23 mouse cellular contexts compared by ENCODE assay signal in genomic region chr2:57407414-57408019, GRCm38 (mm10).
DNase-seq lines count a peak whose midpoint lies in the region; ATAC-seq and TF ChIP-seq lines count a peak whose summit lies in the region.
"Had no signal": no experiment of that assay in that cellular context is flagged by ENCODE, and none has a peak within 500 bp of the region (broad histone marks: within the 10 kb centered on the region; RNA-seq: fewer than 3 reads in every experiment).

No protein-coding gene starts in this region.

- 66% methylated on average over 4 of the region's 4 CpGs for WGBS in liver, embryonic 12.5 days (ENCODE audit: insufficient replicate concordance)

- no peaks in the 10 kb centered on the region for H3K27me3 ChIP-seq in liver, embryonic 12.5 days (replicated peaks)
- H3K27me3 ChIP-seq: embryonic facial prominence, embryonic 13.5 days; hindbrain, embryonic 15.5 days; liver, embryonic 13.5 days had no signal

- no peak overlapping the region for H3K4me2 ChIP-seq in liver, embryonic 12.5 days
- H3K4me2 ChIP-seq: embryonic facial prominence, embryonic 13.5 days; hindbrain, embryonic 15.5 days; liver, embryonic 13.5 days; midbrain, embryonic 11.5 days had no signal

- TF ChIP-seq POLR2A in bone marrow macrophage, adult 2 months (IDR thresholded peaks at IDR 0.05; ENCODE audit: borderline replicate concordance, low read depth, low read length) = no peak

- peak; percentile 30 for DNase-seq in 3T3-L1 (ENCODE audit: low read depth, low spot score)
- peak; percentile 19 for DNase-seq in CD4-positive, CD25-positive, alpha-beta regulatory T cell, adult 2 months (ENCODE audit: low read depth, low spot score)
- no peak for DNase-seq in adrenal gland, adult (ENCODE audit: inconsistent age in 2 of 2, low spot score in 1 of 2)
- DNase-seq in adrenal gland, adult 8-10 months = no peak
- no peak for DNase-seq in left cerebral cortex, postnatal 36 days (ENCODE audit: low spot score in 2 of 2)
- DNase-seq: adrenal gland, postnatal 10 days; gastrocnemius, postnatal 25 days; heart, postnatal 10 days; kidney, adult 11 months; kidney, postnatal 10 days; liver, embryonic 13.5 days; spleen, adult 18-20 months; thymus, postnatal 36 days had no signal

- intact Hi-C loops in left cerebral cortex, postnatal 36 days (cut with DNase I) = no loop called here

- H3K27ac ChIP-seq in bone marrow macrophage, adult 2 months (ENCODE audit: insufficient read depth, low read depth, low read length) = no peak overlapping the region
- H3K27ac ChIP-seq in liver, embryonic 12.5 days = no peak overlapping the region
- H3K27ac ChIP-seq: embryonic facial prominence, embryonic 13.5 days; heart, embryonic 10.5 days; hindbrain, embryonic 15.5 days; layer of hippocampus, adult 2 months; left cerebral cortex, adult 2 months; liver, embryonic 13.5 days had no signal

- no peak for TF ChIP-seq CTCF in bone marrow macrophage, adult 2 months (IDR thresholded peaks at IDR 0.05; ENCODE audit: low read depth, low read length)

- H3K4me1 ChIP-seq in bone marrow macrophage, adult 2 months (ENCODE audit: control insufficient read depth, insufficient read depth, low read length) = peaks cover 2% of the 10 kb centered on the region; the same call in 1 of the 2 replicates
- H3K4me1 ChIP-seq in liver, embryonic 12.5 days = no peaks in the 10 kb centered on the region
- H3K4me1 ChIP-seq: embryonic facial prominence, embryonic 13.5 days; heart, embryonic 10.5 days; hindbrain, embryonic 15.5 days; liver, embryonic 13.5 days had no signal

- H3K36me3 ChIP-seq in liver, embryonic 12.5 days = no peaks in the 10 kb centered on the region
- H3K36me3 ChIP-seq: embryonic facial prominence, embryonic 13.5 days; heart, embryonic 10.5 days; hindbrain, embryonic 15.5 days; liver, embryonic 13.5 days had no signal

- no peak overlapping the region for H3K9ac ChIP-seq in liver, embryonic 12.5 days
- H3K9ac ChIP-seq: embryonic facial prominence, embryonic 13.5 days; hindbrain, embryonic 15.5 days; liver, embryonic 13.5 days had no signal

- peak; percentile 72 for ATAC-seq in megakaryocyte, adult 5-6 weeks (ENCODE audit: poor library complexity, severe bottlenecking)
- no peak for ATAC-seq in liver, embryonic 12.5 days
- ATAC-seq: lung, postnatal 0 days had no signal

- peak overlapping the region; percentile 28 for H3K4me3 ChIP-seq in bone marrow macrophage, adult 2 months (ENCODE audit: insufficient read depth, low read length)
- no peak overlapping the region for H3K4me3 ChIP-seq in liver, embryonic 12.5 days
- H3K4me3 ChIP-seq: embryonic facial prominence, embryonic 13.5 days; heart, embryonic 10.5 days; hindbrain, embryonic 15.5 days; layer of hippocampus, adult 2 months; left cerebral cortex, adult 2 months; liver, embryonic 13.5 days had no signal

- H3K9me3 ChIP-seq in liver, embryonic 12.5 days (replicated peaks) = no peaks in the 10 kb centered on the region
- H3K9me3 ChIP-seq: embryonic facial prominence, embryonic 13.5 days; heart, embryonic 10.5 days; hindbrain, embryonic 15.5 days; liver, embryonic 13.5 days had no signal

Comparison
In these comparisons a context has a peak if more than half of its experiments do, and no peak if none do; other contexts are left out.
1. DNase-seq: peak in 3T3-L1 (single experiment) and CD4-positive, CD25-positive, alpha-beta regulatory T cell, adult 2 months (single experiment); none in adrenal gland, adult (0 of 2), adrenal gland, adult 8-10 months (single experiment) and left cerebral cortex, postnatal 36 days (0 of 2).